Mouse (Mus musculus) liver, embryonic 15.5 days (tissue): ENCODE results near the gene Pla2g4d. TPM values are rescaled to one million over a fixed set of nuclear protein-coding genes. Genes with fewer than 3 reads are reported as not detected.
"Not testable (repeated sequence)": the region's sequence is repeated elsewhere in the genome, so short reads cannot be mapped to it uniquely, and the experiment has no call there.

ENCODE experiments used
- ATAC-seq: fragments of 200-750 bp; cut with Nextera tagmentation; 2 replicates; pipeline ENCODE4 v1.8.0; 2017; ENCODE audit warnings: moderate number of reproducible peaks, mild to moderate bottlenecking, moderate library complexity; ENCODE audit not compliant: insufficient read depth
- H3K27ac ChIP-seq: fragments of 300-500 bp; sonication (generic); replicated peaks from 2 replicates; pipeline ENCODE4 v1.5.1; 2015; ENCODE audit warnings: mild to moderate bottlenecking, inconsistent platforms
- H3K27me3 ChIP-seq: fragments of 300-500 bp; sonication (generic); 2 replicates; pipeline ENCODE4 v1.6.1; 2015; ENCODE audit warnings: mild to moderate bottlenecking, inconsistent platforms
- H3K36me3 ChIP-seq: fragments of 300-500 bp; sonication (generic); replicated peaks from 2 replicates; pipeline ENCODE4 v1.6.1; 2015; ENCODE audit warnings: moderate library complexity, mild to moderate bottlenecking, inconsistent platforms
- H3K4me1 ChIP-seq: fragments of 300-500 bp; sonication (generic); replicated peaks from 2 replicates; pipeline ENCODE4 v1.6.1; 2015; ENCODE audit warnings: inconsistent platforms
- H3K4me2 ChIP-seq: fragments of 300-500 bp; sonication (generic); 2 replicates; pipeline ENCODE4 v1.6.1; 2015; ENCODE audit warnings: moderate library complexity, mild to moderate bottlenecking, inconsistent platforms
- H3K4me3 ChIP-seq: fragments of 300-500 bp; sonication (generic); replicated peaks from 2 replicates; pipeline ENCODE4 v1.5.1; 2015; ENCODE audit warnings: mild to moderate bottlenecking, inconsistent platforms
- H3K9ac ChIP-seq: fragments of 300-500 bp; sonication (generic); 2 replicates; pipeline ENCODE4 v1.6.1; 2015; ENCODE audit warnings: moderate library complexity, mild to moderate bottlenecking, inconsistent platforms
- H3K9me3 ChIP-seq: fragments of 300-500 bp; sonication (generic); replicated peaks from 2 replicates; pipeline ENCODE4 v1.6.1; 2016; ENCODE audit warnings: inconsistent platforms
- WGBS: fragments of 180-500 bp; shearing (Covaris S2); methylation state at CpG from one replicate; pipeline ENCODE4 v1.1.7; 2015; ENCODE audit warnings: mixed read lengths; ENCODE audit not compliant: insufficient replicate concordance; 5-methylcytosine and 5-hydroxymethylcytosine counted together
- polyA plus RNA-seq: library from polyadenylated mRNA; unstranded; fragments of >200 nt; fragmentation: Nextera tagmentation; extraction: Ambion mirVana; gene quantifications from 2 replicates; pipeline ENCODE4 v1.2.1, GENCODE M21; 2015

Pla2g4d gene
- polyA plus RNA-seq, 1 experiment from 2014 or later, result not detected

GRCm38 (mm10) chr2:120261346-120261745 is 27.7 kb downstream of the Pla2g4d start:
- Histone ChIP-seq H3K27ac (no peak overlapping the region), H3K4me3 (no peak overlapping the region), H3K36me3 (no peaks in the 10 kb centered on the region), H3K4me2 (no peak overlapping the region), H3K9ac (no peak overlapping the region), H3K4me1 (no peaks in the 10 kb centered on the region), H3K9me3 (0 out of 2 replicates have a peak, but pooled peaks cover 3% of the 10 kb centered on the region), H3K27me3 (0 out of 2 replicates have a peak, but pooled peaks cover 2% of the 10 kb centered on the region)
- WGBS, result 59% methylated on average over 3 of the region's 3 CpGs
- no peak for ATAC-seq

GRCm38 (mm10) chr2:120256259-120256658 is 32.7 kb downstream of the Pla2g4d start:
- no peak overlapping the region for H3K4me2 ChIP-seq
- no peak for ATAC-seq

GRCm38 (mm10) chr2:120252644-120253043 is 36.4 kb downstream of the Pla2g4d start:
- Histone ChIP-seq H3K9ac (no peak overlapping the region), H3K4me3 (no peak overlapping the region), H3K27ac (no peak overlapping the region), H3K4me1 (no peaks in the 10 kb centered on the region), H3K4me2 (no peak overlapping the region), H3K27me3 (0 out of 2 replicates have a peak, but pooled peaks cover 2% of the 10 kb centered on the region), H3K36me3 (no peaks in the 10 kb centered on the region), H3K9me3 (0 out of 2 replicates have a peak, but pooled peaks cover 2% of the 10 kb centered on the region)
- no peak for ATAC-seq
- WGBS, result 49% methylated on average over 6 of the region's 6 CpGs

More at GRCm38 (mm10) chr2:120256259-120256658, 32.7 kb downstream of the Pla2g4d start:
- Histone ChIP-seq H3K4me1 (no peaks in the 10 kb centered on the region), H3K4me3 (no peak overlapping the region), H3K9me3 (0 out of 2 replicates have a peak, but pooled peaks cover 3% of the 10 kb centered on the region), H3K27ac (no peak overlapping the region), H3K9ac (no peak overlapping the region), H3K36me3 (no peaks in the 10 kb centered on the region), H3K27me3 (0 out of 2 replicates have a peak, but pooled peaks cover 2% of the 10 kb centered on the region)

GRCm38 (mm10) chr2:120245421-120246016 is 43.5 kb downstream of the Pla2g4d start:
- H3K36me3 ChIP-seq, result no peaks in the 10 kb centered on the region
- ATAC-seq, result no peak
- H3K9ac ChIP-seq, result no peak overlapping the region
- H3K27me3 ChIP-seq, result peaks cover 50% of the 10 kb centered on the region
- peak overlapping the region; percentile 35 for H3K4me2 ChIP-seq
- WGBS, result 13% methylated on average over 9 of the region's 9 CpGs
- H3K27ac ChIP-seq, result no peak overlapping the region
- H3K4me1 ChIP-seq, result no peaks in the 10 kb centered on the region
- no peak overlapping the region for H3K4me3 ChIP-seq
- no peaks in the 10 kb centered on the region for H3K9me3 ChIP-seq

- Histone ChIP-seq H3K9ac (no peak within 1 kb of the TSS), H3K27ac (no peak within 1 kb of the TSS), H3K36me3 (no peaks in the 10 kb centered on the region), H3K4me3 (no peak within 1 kb of the TSS), H3K4me2 (peak within 1 kb of the TSS; percentile 35), H3K9me3 (no peaks in the 10 kb centered on the region), H3K27me3 (peaks cover 50% of the 10 kb centered on the region), H3K4me1 (no peaks in the 10 kb centered on the region)
- ATAC-seq, result no peak
- 7% methylated on average over 27 of the region's 27 CpGs for WGBS
Measured at GRCm38 (mm10) chr2:120244679-120245420, 44.1 kb downstream of the Pla2g4d start, which contains the start of gene Pla2g4e. TSS of gene Pla2g4e (minus strand) at chr2:120245335.

- H3K27ac ChIP-seq, result no peak overlapping the region
- H3K27me3 ChIP-seq, result peaks cover 50% of the 10 kb centered on the region
- ATAC-seq, result no peak
- 74% methylated on average over 2 of the region's 2 CpGs for WGBS
- no peaks in the 10 kb centered on the region for H3K36me3 ChIP-seq
- H3K9me3 ChIP-seq, result no peaks in the 10 kb centered on the region
- H3K9ac ChIP-seq, result no peak overlapping the region
- H3K4me2 ChIP-seq, result no peak overlapping the region
- no peak overlapping the region for H3K4me3 ChIP-seq
- H3K4me1 ChIP-seq, result no peaks in the 10 kb centered on the region
Measured at GRCm38 (mm10) chr2:120243995-120244394, 45.0 kb downstream of the Pla2g4d start.

- WGBS, result 51% methylated on average over 5 of the region's 5 CpGs
- Histone ChIP-seq H3K9ac (no peak overlapping the region), H3K27me3 (peaks cover 50% of the 10 kb centered on the region), H3K27ac (no peak overlapping the region), H3K4me1 (peaks cover 2% of the 10 kb centered on the region; the same call in 1 of the 2 replicates), H3K4me3 (no peak overlapping the region), H3K4me2 (no peak overlapping the region), H3K36me3 (no peaks in the 10 kb centered on the region), H3K9me3 (no peaks in the 10 kb centered on the region)
- ATAC-seq, result no peak
Measured at GRCm38 (mm10) chr2:120242791-120243467, 46.1 kb downstream of the Pla2g4d start.

GRCm38 (mm10) chr2:120238733-120239132 is 50.3 kb downstream of the Pla2g4d start:
- H3K4me2 ChIP-seq, H3K4me3 ChIP-seq, H3K9ac ChIP-seq, ATAC-seq, H3K36me3 ChIP-seq, H3K9me3 ChIP-seq, H3K27ac ChIP-seq: not testable (repeated sequence)
- peaks cover 14% of the 10 kb centered on the region; the same call in 1 of the 2 replicates for H3K4me1 ChIP-seq
- H3K27me3 ChIP-seq, result peaks cover 13% of the 10 kb centered on the region
- 70% methylated on average over 9 of the region's 9 CpGs for WGBS

- H3K36me3 ChIP-seq, result no peaks in the 10 kb centered on the region
- H3K9ac ChIP-seq, result no peak overlapping the region
- no peak overlapping the region for H3K4me2 ChIP-seq
- H3K9me3 ChIP-seq, result no peaks in the 10 kb centered on the region
- H3K27me3 ChIP-seq, result peaks cover 4% of the 10 kb centered on the region
- WGBS, result 37% methylated on average over 5 of the region's 5 CpGs
- no peak overlapping the region for H3K27ac ChIP-seq
- H3K4me3 ChIP-seq, result no peak overlapping the region
- no peak for ATAC-seq
- H3K4me1 ChIP-seq, result peaks cover 14% of the 10 kb centered on the region; the same call in 1 of the 2 replicates
Measured at GRCm38 (mm10) chr2:120237784-120238183, 51.2 kb downstream of the Pla2g4d start.

GRCm38 (mm10) chr2:120235947-120236640 is 52.9 kb downstream of the Pla2g4d start:
- Histone ChIP-seq H3K27ac (no peak overlapping the region), H3K36me3 (no peaks in the 10 kb centered on the region), H3K9ac (no peak overlapping the region), H3K4me3 (no peak overlapping the region), H3K27me3 (no peaks in the 10 kb centered on the region), H3K4me1 (peaks cover 19% of the 10 kb centered on the region; the same call in 1 of the 2 replicates), H3K4me2 (no peak overlapping the region), H3K9me3 (no peaks in the 10 kb centered on the region)
- WGBS, result 48% methylated on average over 3 of the region's 3 CpGs
- ATAC-seq, result no peak
